Mouse (Mus musculus): Measurements from ENCODE around the gene Noto. TPM values are rescaled to one million over a fixed set of nuclear protein-coding genes. Genes with fewer than 3 reads are reported as not detected.
A peak's percentile ranks its signal among the peaks of the same experiment; 100 is the strongest.
"Not testable (repeated sequence)": the region's sequence is repeated elsewhere in the genome, so short reads cannot be mapped to it uniquely, and the experiment has no call there.

Gene Noto
- polyA plus RNA-seq, 1 experiment from 2014 or later = 0.47 TPM

GRCm38 (mm10) chr6:85433865-85434264, 10.2 kb downstream of the Noto start:
- Histone ChIP-seq H3K9ac (no peak overlapping the region), H3K9me3 (no peaks in the 10 kb centered on the region), H3K27ac (no peak overlapping the region), H3K27me3 (no peaks in the 10 kb centered on the region), H3K4me1 (peaks cover 18% of the 10 kb centered on the region), H3K4me2 (no peak overlapping the region), H3K36me3 (no peaks in the 10 kb centered on the region), H3K4me3 (no peak overlapping the region)
- no peak for ATAC-seq (ENCODE audit: borderline replicate concordance, extremely low read depth, low FRiP score, low TSS enrichment)
- 75% methylated on average over 5 of the region's 5 CpGs for WGBS

- peaks cover 17% of the 10 kb centered on the region for H3K4me1 ChIP-seq
- no peak for ATAC-seq (ENCODE audit: borderline replicate concordance, extremely low read depth, low FRiP score, low TSS enrichment)
- no peaks in the 10 kb centered on the region for H3K9me3 ChIP-seq
- no peak overlapping the region for H3K27ac ChIP-seq
- H3K4me2 ChIP-seq = no peak overlapping the region
- no peak overlapping the region for H3K4me3 ChIP-seq
- H3K36me3 ChIP-seq = peaks cover 21% of the 10 kb centered on the region
- H3K27me3 ChIP-seq = no peaks in the 10 kb centered on the region
- H3K9ac ChIP-seq = no peak overlapping the region
- WGBS = 71% methylated on average over 1 of the region's 1 CpGs
Observed at GRCm38 (mm10) chr6:85436204-85436603, 12.5 kb downstream of the Noto start.

GRCm38 (mm10) chr6:85436631-85437030, 12.9 kb downstream of the Noto start:
- Histone ChIP-seq H3K9me3 (no peaks in the 10 kb centered on the region), H3K27ac (no peak overlapping the region), H3K4me1 (peaks cover 13% of the 10 kb centered on the region), H3K4me2 (no peak overlapping the region), H3K36me3 (peaks cover 25% of the 10 kb centered on the region), H3K27me3 (no peaks in the 10 kb centered on the region), H3K4me3 (no peak overlapping the region), H3K9ac (no peak overlapping the region)
- 86% methylated on average over 5 of the region's 6 CpGs for WGBS
- no peak for ATAC-seq (ENCODE audit: borderline replicate concordance, extremely low read depth, low FRiP score, low TSS enrichment)

DNA sequence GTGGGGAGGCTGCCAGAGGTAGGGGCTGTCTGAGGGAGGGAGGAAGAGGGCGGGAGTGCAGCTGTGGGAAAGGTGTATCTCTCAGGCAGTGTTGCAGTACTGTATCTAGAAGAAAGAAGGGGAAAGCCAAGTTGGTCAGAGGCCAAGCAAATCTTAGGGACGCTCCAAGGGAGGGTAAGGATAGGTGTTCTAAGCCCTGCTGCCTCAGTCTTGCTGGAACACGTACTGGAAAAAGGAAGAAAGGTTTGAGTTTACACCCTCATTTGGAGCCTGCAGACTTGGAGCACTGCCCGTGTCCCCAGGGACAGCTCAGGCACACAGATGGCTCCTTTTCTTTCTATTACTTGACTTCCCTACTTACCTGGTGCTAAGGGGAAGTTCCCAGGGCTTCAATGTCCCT, 17.5 kb downstream of the Noto start:
- 91% methylated on average over 4 of the region's 4 CpGs for WGBS
- Histone ChIP-seq H3K9me3 (no peaks in the 10 kb centered on the region), H3K4me2 (no peak overlapping the region), H3K4me3 (no peak overlapping the region), H3K9ac (no peak overlapping the region), H3K27ac (no peak overlapping the region), H3K36me3 (peaks cover 52% of the 10 kb centered on the region), H3K4me1 (no peaks in the 10 kb centered on the region), H3K27me3 (no peaks in the 10 kb centered on the region)
- ATAC-seq (ENCODE audit: borderline replicate concordance, extremely low read depth, low FRiP score, low TSS enrichment) = no peak

DNA sequence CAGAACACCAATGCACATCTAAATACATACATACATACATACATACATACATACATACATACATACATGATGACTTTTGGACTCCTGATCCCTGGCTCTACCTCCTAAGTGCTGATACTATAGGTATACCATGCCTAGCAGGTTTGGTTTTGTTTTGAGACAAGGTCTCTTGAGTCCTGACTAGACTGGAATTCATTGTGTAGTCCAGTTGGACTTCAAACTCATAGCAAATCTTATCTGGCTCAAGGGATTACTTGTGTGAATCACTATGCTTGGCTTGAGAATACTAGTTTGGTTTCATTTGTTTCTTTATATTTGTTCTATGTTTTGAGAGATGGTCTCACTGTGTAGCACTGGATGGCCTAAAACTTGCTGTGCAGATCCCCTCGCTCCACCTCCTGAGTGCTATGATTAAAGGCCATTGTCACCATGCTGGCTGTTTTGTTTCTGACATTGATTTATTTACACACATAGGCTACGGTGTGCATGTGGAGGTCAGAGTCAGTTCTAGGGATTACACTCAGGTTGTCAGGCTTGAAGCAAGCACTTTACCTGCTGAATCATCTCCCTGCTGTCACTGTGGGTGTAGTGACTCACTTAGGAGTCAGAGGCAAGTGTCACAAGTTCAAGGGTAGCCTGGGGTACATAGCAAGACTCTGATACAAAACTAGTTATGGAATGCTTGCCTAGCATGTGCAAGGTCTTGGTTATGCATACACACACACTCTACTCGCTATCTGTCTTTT, 20.0 kb downstream of the Noto start:
- Histone ChIP-seq H3K4me3 (no peak overlapping the region), H3K9me3 (no peaks in the 10 kb centered on the region), H3K4me2 (no peak overlapping the region), H3K4me1 (no peaks in the 10 kb centered on the region), H3K27ac (no peak overlapping the region), H3K27me3 (no peaks in the 10 kb centered on the region), H3K36me3 (peaks cover 67% of the 10 kb centered on the region), H3K9ac (no peak overlapping the region)
- ATAC-seq (ENCODE audit: borderline replicate concordance, extremely low read depth, low FRiP score, low TSS enrichment) = no peak
- 76% methylated on average over 3 of the region's 3 CpGs for WGBS

- no peaks in the 10 kb centered on the region for H3K4me1 ChIP-seq
- ATAC-seq (ENCODE audit: borderline replicate concordance, extremely low read depth, low FRiP score, low TSS enrichment) = no peak
- H3K27me3 ChIP-seq = no peaks in the 10 kb centered on the region
- no peak overlapping the region for H3K27ac ChIP-seq
- H3K36me3 ChIP-seq = peaks cover 63% of the 10 kb centered on the region
- WGBS = 81% methylated on average over 8 of the region's 8 CpGs
- no peak overlapping the region for H3K4me2 ChIP-seq
- no peak overlapping the region for H3K9ac ChIP-seq
- no peak overlapping the region for H3K4me3 ChIP-seq
- no peaks in the 10 kb centered on the region for H3K9me3 ChIP-seq
Observed at GRCm38 (mm10) chr6:85444266-85444965, 20.7 kb downstream of the Noto start.

DNA sequence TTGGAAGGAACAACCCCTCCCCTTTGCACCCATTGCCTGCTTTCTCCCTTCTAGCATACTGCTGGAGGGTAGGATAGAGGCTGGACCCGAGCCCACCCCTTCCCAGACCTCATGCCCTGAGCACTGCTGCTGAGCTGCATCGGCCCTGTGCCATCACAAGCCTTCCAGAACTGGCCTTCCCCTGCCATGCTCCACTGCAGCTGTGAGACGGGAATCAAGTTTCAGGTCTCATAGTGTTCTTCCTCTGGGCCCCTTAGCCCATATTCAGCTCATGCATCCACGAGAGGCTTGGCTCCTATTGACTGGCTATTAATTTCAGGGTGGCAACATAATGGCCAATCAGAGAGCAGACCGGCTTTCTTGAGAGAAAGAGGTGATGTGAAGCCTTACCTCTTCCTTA, 21.6 kb downstream of the Noto start:
- 82% methylated on average over 5 of the region's 5 CpGs for WGBS
- no peak overlapping the region for H3K27ac ChIP-seq

DNA sequence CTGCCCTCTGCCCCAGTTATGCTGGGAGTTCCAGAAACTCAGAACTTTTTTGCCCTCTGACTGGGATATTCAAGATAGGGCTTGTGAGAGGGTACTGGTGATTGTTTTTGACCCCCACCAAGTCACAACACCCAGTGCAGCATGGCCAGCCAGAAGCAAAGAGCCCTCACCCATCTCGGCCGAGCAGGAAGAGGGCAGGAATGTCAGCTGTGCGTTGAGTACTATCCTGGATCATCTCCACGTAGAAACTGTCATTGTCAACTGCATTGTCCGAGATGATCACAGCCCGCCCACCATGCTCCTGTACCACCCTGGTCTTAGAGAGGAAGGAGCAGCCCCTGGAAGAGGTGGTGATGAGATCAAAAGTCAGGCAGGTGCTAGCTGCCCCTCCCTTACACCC, 23.7 kb downstream of the Noto start:
- WGBS = 81% methylated on average over 6 of the region's 6 CpGs
- no peak for ATAC-seq (ENCODE audit: borderline replicate concordance, extremely low read depth, low FRiP score, low TSS enrichment)
- H3K4me3 ChIP-seq = no peak overlapping the region
- peaks cover 39% of the 10 kb centered on the region for H3K36me3 ChIP-seq
- no peak overlapping the region for H3K27ac ChIP-seq
- H3K27me3 ChIP-seq = no peaks in the 10 kb centered on the region
- H3K9ac ChIP-seq = no peak overlapping the region
- no peak overlapping the region for H3K4me2 ChIP-seq
- peaks cover 9% of the 10 kb centered on the region; the same call in 1 of the 2 replicates for H3K4me1 ChIP-seq
- no peaks in the 10 kb centered on the region for H3K9me3 ChIP-seq

More for the DNA sequence above, 21.6 kb downstream of the Noto start:
- Histone ChIP-seq H3K9ac (no peak overlapping the region), H3K27me3 (no peaks in the 10 kb centered on the region), H3K9me3 (no peaks in the 10 kb centered on the region), H3K4me2 (no peak overlapping the region), H3K4me3 (no peak overlapping the region), H3K36me3 (peaks cover 55% of the 10 kb centered on the region), H3K4me1 (peaks cover 3% of the 10 kb centered on the region; the same call in 1 of the 2 replicates)
- ATAC-seq (ENCODE audit: borderline replicate concordance, extremely low read depth, low FRiP score, low TSS enrichment) = no peak

GRCm38 (mm10) chr6:85450140-85450539, 26.5 kb downstream of the Noto start:
- peak overlapping the region; percentile 71 for H3K4me3 ChIP-seq
- H3K9me3 ChIP-seq; ATAC-seq (ENCODE audit: borderline replicate concordance, extremely low read depth, low FRiP score, low TSS enrichment); H3K27me3 ChIP-seq; H3K27ac ChIP-seq; H3K9ac ChIP-seq: not testable (repeated sequence)
- peaks cover 25% of the 10 kb centered on the region for H3K36me3 ChIP-seq
- 48% methylated on average over 1 of the region's 1 CpGs for WGBS
- peak overlapping the region; percentile 88 for H3K4me2 ChIP-seq
- peaks cover 32% of the 10 kb centered on the region for H3K4me1 ChIP-seq

DNA sequence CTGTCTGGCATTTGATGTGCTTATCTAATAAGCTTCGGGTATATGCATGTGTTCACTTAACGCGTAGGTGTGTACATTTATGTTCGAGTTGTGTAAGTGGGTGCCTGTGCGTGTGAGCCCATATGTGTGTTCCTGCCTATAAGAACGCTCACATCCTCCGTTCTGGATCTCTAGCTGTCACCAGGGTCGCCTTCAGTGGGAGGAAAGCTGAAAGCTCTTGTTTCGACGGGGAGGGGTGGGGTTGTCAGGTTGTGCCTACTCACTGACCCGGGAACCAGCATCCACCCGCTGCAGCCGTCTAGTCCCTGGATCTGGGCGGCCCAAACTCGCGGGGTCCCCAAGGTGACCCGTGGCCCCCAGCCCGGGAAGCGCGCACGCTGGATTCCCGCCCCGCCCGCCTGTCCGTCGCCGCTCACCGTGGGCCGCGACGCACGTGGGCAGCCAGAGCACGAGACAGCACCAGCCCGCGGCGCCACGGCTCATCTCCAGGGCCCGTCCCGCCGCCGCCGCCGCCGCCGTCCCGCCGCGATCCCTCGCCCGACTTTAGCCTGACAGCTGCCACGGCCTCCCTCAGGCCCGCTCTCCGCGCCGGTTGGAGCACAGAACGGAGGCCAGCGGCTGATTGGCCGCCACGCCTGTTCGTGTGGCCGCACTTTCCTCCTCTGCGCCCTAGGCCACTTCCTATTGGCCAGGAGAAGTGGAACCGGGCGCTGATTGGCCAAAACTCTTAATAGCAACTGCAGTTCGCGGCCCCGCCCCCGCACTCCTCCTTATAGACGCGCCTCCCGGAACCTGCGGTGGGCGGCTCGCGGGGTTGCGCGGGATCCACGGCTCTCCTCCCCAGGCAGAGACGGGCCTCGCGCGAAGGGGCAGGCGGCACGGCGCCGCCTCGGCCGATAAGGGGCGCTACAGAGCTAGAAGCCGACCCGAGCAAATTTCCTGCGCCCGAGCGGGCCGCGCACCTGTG, 27.3 kb downstream of the Noto start, which contains the start of gene Cct7:
TSS of gene Cct7 (plus strand) at position 818 of the 967 bp plus-strand sequence.
- Histone ChIP-seq H3K4me1 (peaks cover 35% of the 10 kb centered on the region), H3K9me3 (no peaks in the 10 kb centered on the region), H3K27me3 (no peaks in the 10 kb centered on the region), H3K4me3 (peak within 1 kb of the TSS; percentile 71), H3K4me2 (peak within 1 kb of the TSS; percentile 88), H3K36me3 (peaks cover 16% of the 10 kb centered on the region), H3K9ac (peak within 1 kb of the TSS; percentile 89), H3K27ac (peak within 1 kb of the TSS; percentile 95)
- 2% methylated on average over 85 of the region's 96 CpGs for WGBS
- peak; percentile 95 for ATAC-seq (ENCODE audit: borderline replicate concordance, extremely low read depth, low FRiP score, low TSS enrichment)

DNA sequence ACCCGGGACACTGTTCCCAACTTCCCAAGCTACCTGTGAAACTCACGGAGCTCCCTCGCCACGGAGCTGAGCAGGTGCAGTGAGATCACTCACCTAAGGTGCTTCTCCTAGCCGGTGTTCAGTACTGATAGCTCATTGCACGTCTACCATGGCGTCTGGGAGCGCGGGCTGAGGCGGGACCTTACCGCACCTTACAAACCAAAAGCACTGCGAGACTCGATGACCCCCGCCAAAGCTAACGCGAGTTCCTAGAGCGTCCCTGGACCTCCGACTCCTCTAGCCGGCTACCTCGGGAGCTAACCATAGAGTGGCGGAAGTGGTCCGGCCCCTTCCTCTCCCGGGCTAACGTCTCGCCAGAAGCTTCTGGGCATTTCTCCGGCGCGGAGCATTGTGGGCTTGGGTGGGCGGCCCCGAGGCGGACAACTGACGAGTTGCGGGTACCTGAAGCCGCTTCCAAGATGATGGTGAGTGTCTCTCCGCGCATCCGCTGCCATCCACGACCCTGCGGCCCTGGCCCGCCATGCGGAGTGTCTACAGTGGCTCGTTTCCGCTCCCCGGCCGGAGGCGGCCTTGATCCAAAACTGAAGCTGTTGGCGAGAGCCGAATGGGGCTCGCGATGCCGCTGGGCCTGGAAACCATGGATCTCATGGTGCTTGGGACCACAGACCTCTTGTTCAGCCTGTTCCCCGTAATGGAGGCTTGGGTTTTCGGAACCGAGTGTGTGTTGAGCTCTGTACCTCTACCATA, 28.2 kb downstream of the Noto start, which contains the start of gene Pradc1:
TSS of gene Pradc1 (minus strand) at position 307 of the 747 bp plus-strand sequence.
- WGBS = under 1% methylated on average over 54 of the region's 54 CpGs
- Histone ChIP-seq H3K36me3 (peaks cover 8% of the 10 kb centered on the region), H3K27ac (peak within 1 kb of the TSS; percentile 95), H3K4me3 (peak within 1 kb of the TSS; percentile 71), H3K27me3 (no peaks in the 10 kb centered on the region), H3K9me3 (no peaks in the 10 kb centered on the region), H3K4me2 (peak within 1 kb of the TSS; percentile 88), H3K9ac (peak within 1 kb of the TSS; percentile 89), H3K4me1 (peaks cover 38% of the 10 kb centered on the region)
- peak; percentile 92 for ATAC-seq (ENCODE audit: borderline replicate concordance, extremely low read depth, low FRiP score, low TSS enrichment)
